Comparison of ENCODE assay signal across 7 mouse cellular contexts in the genomic region with DNA sequence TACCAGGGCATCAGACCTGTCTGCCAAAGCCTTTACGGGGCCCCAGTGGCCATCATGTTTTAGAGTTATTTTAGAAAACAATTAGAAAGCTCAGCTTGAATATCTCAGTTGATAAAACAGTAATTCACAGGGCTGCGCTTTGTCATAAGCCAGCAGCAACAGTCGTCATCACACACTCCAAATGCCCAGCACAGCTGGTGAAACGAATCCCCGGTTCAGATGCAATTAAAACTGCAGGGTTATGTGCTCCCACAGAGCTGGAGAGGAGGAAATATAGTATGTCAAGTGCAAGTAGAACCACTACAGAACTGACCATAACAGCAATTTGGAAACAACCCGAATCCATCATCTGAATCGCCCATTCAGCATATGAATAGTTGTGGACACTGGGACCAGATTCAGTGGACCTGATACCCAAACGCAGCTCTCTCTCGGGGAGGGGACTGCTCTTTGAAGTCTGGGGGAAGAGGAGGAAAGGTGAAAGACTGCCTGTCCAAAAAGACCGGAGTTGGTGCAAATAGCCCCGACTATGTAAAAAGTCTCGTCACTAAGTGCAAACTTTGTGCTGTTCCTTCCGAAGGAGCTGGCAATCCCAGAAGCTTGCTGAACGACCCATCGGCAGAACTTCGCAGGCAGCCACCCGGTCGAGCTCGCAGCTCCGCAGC. TPM values are rescaled to one million over a fixed set of nuclear protein-coding genes. Genes with fewer than 3 reads are reported as not detected.
DNase-seq lines count a peak whose midpoint lies in the region; ATAC-seq lines count a peak whose summit lies in the region.

No protein-coding gene starts in this region.

- H3K27ac ChIP-seq in hindbrain, embryonic 14.5 days = peak overlapping the region; percentile 73
- peak overlapping the region; percentile 72 for H3K27ac ChIP-seq in midbrain, embryonic 14.5 days (replicated peaks; ENCODE audit: low read depth, low read length)

- H3K9ac ChIP-seq in hindbrain, embryonic 14.5 days = peak overlapping the region; percentile 69
- H3K9ac ChIP-seq in midbrain, embryonic 14.5 days (replicated peaks; ENCODE audit: low read length) = peak overlapping the region; percentile 69

- no peak for ATAC-seq in megakaryocyte, adult 5-6 weeks (ENCODE audit: poor library complexity, severe bottlenecking)
- no peak; the same call in 1 of the 2 replicates for ATAC-seq in hindbrain, embryonic 14.5 days (ENCODE audit: low FRiP score)
- ATAC-seq in midbrain, embryonic 14.5 days (ENCODE audit: low FRiP score, low TSS enrichment) = no peak

- peak overlapping the region; percentile 98 for H3K4me3 ChIP-seq in megakaryocyte, embryonic 14.5 days (replicated peaks)
- peak overlapping the region; percentile 74 for H3K4me3 ChIP-seq in hindbrain, embryonic 14.5 days (replicated peaks; ENCODE audit: low read length)
- H3K4me3 ChIP-seq in midbrain, embryonic 14.5 days (replicated peaks; ENCODE audit: low read depth, low read length) = peak overlapping the region; percentile 72

- peaks cover 29% of the 10 kb centered on the region for H3K36me3 ChIP-seq in megakaryocyte, embryonic 14.5 days (replicated peaks; ENCODE audit: low read length)
- H3K36me3 ChIP-seq in hindbrain, embryonic 14.5 days (replicated peaks; ENCODE audit: control insufficient read depth, insufficient read depth) = peaks cover 8% of the 10 kb centered on the region
- H3K36me3 ChIP-seq in midbrain, embryonic 14.5 days (ENCODE audit: control insufficient read depth, insufficient read depth, low read length) = 0 out of 2 replicates have a peak, but pooled peaks cover 5% of the 10 kb centered on the region

- 7% methylated on average over 20 of the region's 20 CpGs for WGBS in hindbrain, embryonic 14.5 days
- WGBS in midbrain, embryonic 14.5 days = 7% methylated on average over 20 of the region's 20 CpGs

- H3K27me3 ChIP-seq in megakaryocyte, embryonic 14.5 days (replicated peaks) = no peaks in the 10 kb centered on the region
- no peaks in the 10 kb centered on the region for H3K27me3 ChIP-seq in hindbrain, embryonic 14.5 days (ENCODE audit: control insufficient read depth, insufficient read depth, low read length)
- H3K27me3 ChIP-seq in midbrain, embryonic 14.5 days (ENCODE audit: control insufficient read depth, insufficient read depth, low read length) = no peaks in the 10 kb centered on the region

- H3K4me1 ChIP-seq in megakaryocyte, embryonic 14.5 days = peaks cover 55% of the 10 kb centered on the region
- H3K4me1 ChIP-seq in hindbrain, embryonic 14.5 days (replicated peaks; ENCODE audit: control insufficient read depth, insufficient read depth, low read length) = peaks cover 12% of the 10 kb centered on the region; the same call in 1 of the 2 replicates
- peaks cover 8% of the 10 kb centered on the region; the same call in 1 of the 2 replicates for H3K4me1 ChIP-seq in midbrain, embryonic 14.5 days (ENCODE audit: control insufficient read depth, insufficient read depth, low read length)

- peak; percentile 35 for DNase-seq in embryo, embryonic 11 days
- no peak for DNase-seq in hindbrain, embryonic 14.5 days (ENCODE audit: low spot score)
- DNase-seq in midbrain, embryonic 14.5 days = peak; percentile 27
- no peak for DNase-seq in natural killer cell, adult 2 months (ENCODE audit: low spot score in 2 of 2)
- no peak for DNase-seq in layer of hippocampus, adult 11-12 months (ENCODE audit: low spot score)

- no peaks in the 10 kb centered on the region for H3K9me3 ChIP-seq in megakaryocyte, embryonic 14.5 days
- no peaks in the 10 kb centered on the region for H3K9me3 ChIP-seq in hindbrain, embryonic 14.5 days (ENCODE audit: control insufficient read depth, low read length)
- no peaks in the 10 kb centered on the region for H3K9me3 ChIP-seq in midbrain, embryonic 14.5 days (ENCODE audit: control insufficient read depth, low read length)

- H3K4me2 ChIP-seq in hindbrain, embryonic 14.5 days (replicated peaks) = peak overlapping the region; percentile 84
- H3K4me2 ChIP-seq in midbrain, embryonic 14.5 days (ENCODE audit: low read length) = peak overlapping the region; percentile 77

RNA-seq across cellular contexts. Expression of gene Zfp69, which starts 0.6 kb away (rescaled TPM):
- polyA plus RNA-seq in megakaryocyte, embryonic 14.5 days (2012; ENCODE audit: insufficient read depth, low replicate concordance) = 2.1 and 3.0 TPM in 2 replicates
- total RNA-seq in megakaryocyte, adult 5-6 weeks (2015) = 1.0 and 2.3 TPM in 2 replicates
- total RNA-seq in megakaryocyte, adult 5-6 weeks (2017) = 0.85 and 0.92 TPM in 2 replicates
- polyA plus RNA-seq in hindbrain, embryonic 14.5 days (2014; fragmentation: Nextera tagmentation; extraction: Ambion mirVana) = 5.4 and 6.0 TPM in 2 replicates
- 6.4 and 6.6 TPM in 2 replicates for polyA plus RNA-seq in midbrain, embryonic 14.5 days (2014; fragmentation: Nextera tagmentation; extraction: Ambion mirVana)

RNA-seq across cellular contexts. Expression of gene Exo5, which starts 26.1 kb away (rescaled TPM):
- 4.1 TPM in 1 of 2 replicates, not detected in the other for polyA plus RNA-seq in megakaryocyte, embryonic 14.5 days (2012; ENCODE audit: insufficient read depth, low replicate concordance)
- total RNA-seq in megakaryocyte, adult 5-6 weeks (2015) = 8.4 and 13.8 TPM in 2 replicates
- total RNA-seq in megakaryocyte, adult 5-6 weeks (2017) = 13.4 and 20.3 TPM in 2 replicates
- polyA plus RNA-seq in hindbrain, embryonic 14.5 days (2014; fragmentation: Nextera tagmentation; extraction: Ambion mirVana) = 23.2 and 29.6 TPM in 2 replicates
- polyA plus RNA-seq in midbrain, embryonic 14.5 days (2014; fragmentation: Nextera tagmentation; extraction: Ambion mirVana) = 32.5 and 33.5 TPM in 2 replicates

Comparison
In these comparisons a context has a peak if more than half of its experiments do, and no peak if none do; other contexts are left out.
1. DNase-seq: peak in embryo, embryonic 11 days (single experiment) and midbrain, embryonic 14.5 days (single experiment); none in hindbrain, embryonic 14.5 days (single experiment), natural killer cell, adult 2 months (0 of 2) and layer of hippocampus, adult 11-12 months (single experiment).
2. Peak in every context shown above with its lines, with median percentiles within 50 percentile points of each other: H3K4me3 ChIP-seq.